Mouse (Mus musculus) MEL (cell line): Measurements from ENCODE around the gene Adgrb3. TPM values are rescaled to one million over a fixed set of nuclear protein-coding genes. Genes with fewer than 3 reads are reported as not detected.

Experiments
- DNase-seq: peaks from one replicate; pipeline ENCODE4 v3.0.0; 2011; ENCODE audit warnings: low read depth, low spot score
- H3K27ac ChIP-seq: 2 replicates; pipeline ENCODE4 v1.5.1; 2012; ENCODE audit warnings: low read depth, mild to moderate bottlenecking, control low read depth, low read length, moderate library complexity; ENCODE audit not compliant: control insufficient read depth
- H3K27me3 ChIP-seq, 2 experiments: fragments of 150-350 bp in 1 of 2; sonication (generic) in 1 of 2; 2 replicates each; pipeline ENCODE4 v1.6.1; 2012; ENCODE audit warnings: low read length in 2 of 2, mild to moderate bottlenecking in 2 of 2, improper control_type of control experiment in 1 of 2, moderate library complexity in 1 of 2; ENCODE audit not compliant: insufficient read depth in 2 of 2, control insufficient read depth in 1 of 2
- H3K36me3 ChIP-seq, 2 experiments: 2 replicates each; pipeline ENCODE4 v1.6.1; 2012 to 2014; ENCODE audit warnings: low read length in 2 of 2, improper control_type of control experiment in 1 of 2, inconsistent platforms in 1 of 2, mild to moderate bottlenecking in 1 of 2; ENCODE audit not compliant: insufficient read depth in 2 of 2, control insufficient read depth in 1 of 2
- H3K4me1 ChIP-seq, 2 experiments: fragments of 150-350 bp in 1 of 2; sonication (generic) in 1 of 2; 2 replicates each; pipeline ENCODE4 v1.6.1; 2012; ENCODE audit warnings: low read length in 2 of 2, improper control_type of control experiment in 1 of 2, mild to moderate bottlenecking in 1 of 2; ENCODE audit not compliant: insufficient read depth in 2 of 2, control insufficient read depth in 1 of 2
- H3K4me3 ChIP-seq, 2 experiments: fragments of 150-350 bp in 1 of 2; sonication (generic) in 1 of 2; 2 replicates each; pipeline ENCODE4 v1.5.1; 2012; ENCODE audit warnings: low read depth in 2 of 2, low read length in 2 of 2, mild to moderate bottlenecking in 2 of 2, moderate library complexity in 2 of 2, control low read depth in 1 of 2, improper control_type of control experiment in 1 of 2; ENCODE audit not compliant: control insufficient read depth in 1 of 2, insufficient read depth in 1 of 2
- H3K79me2 ChIP-seq: 2 replicates; pipeline ENCODE4 v1.6.1; 2012; ENCODE audit warnings: mild to moderate bottlenecking, low read length, moderate library complexity; ENCODE audit not compliant: control insufficient read depth, poor library complexity, insufficient read depth
- H3K9ac ChIP-seq: 2 replicates; pipeline ENCODE4 v1.6.1; 2012; ENCODE audit warnings: low read depth, mild to moderate bottlenecking, control low read depth, low read length, moderate library complexity; ENCODE audit not compliant: control insufficient read depth, poor library complexity, severe bottlenecking
- H3K9me3 ChIP-seq: fragments of 150-350 bp; sonication (generic); replicated peaks from 2 replicates; pipeline ENCODE4 v1.6.1; 2012; ENCODE audit warnings: mild to moderate bottlenecking, low read length, improper control_type of control experiment, moderate library complexity; ENCODE audit not compliant: insufficient read depth
- BHLHE40 ChIP-seq: IDR thresholded peaks from 2 replicates; pipeline ENCODE4 v1.6.1; 2012; ENCODE audit warnings: low read depth, mild to moderate bottlenecking, inconsistent platforms, low read length, improper control_type of control experiment, borderline replicate concordance
- CHD1 ChIP-seq: IDR thresholded peaks from 2 replicates; pipeline ENCODE4 v1.6.1; 2012; ENCODE audit warnings: low read depth, mild to moderate bottlenecking, inconsistent platforms, low read length, improper control_type of control experiment
- E2F4 ChIP-seq: IDR thresholded peaks from 2 replicates; pipeline ENCODE4 v1.6.1; 2011; ENCODE audit warnings: low read depth, low read length, improper control_type of control experiment, borderline replicate concordance
- ELF1 ChIP-seq: IDR thresholded peaks from 2 replicates; pipeline ENCODE4 v1.6.1; 2014; ENCODE audit warnings: low read depth, mild to moderate bottlenecking, inconsistent platforms, low read length, improper control_type of control experiment, moderate library complexity
- EP300 ChIP-seq, 2 experiments: IDR thresholded peaks; 2 replicates each; pipeline ENCODE4 v1.6.1; 2011; ENCODE audit warnings: improper control_type of control experiment in 2 of 2, low read length in 2 of 2, low read depth in 1 of 2, mild to moderate bottlenecking in 1 of 2
- ETS1 ChIP-seq: IDR thresholded peaks from 2 replicates; pipeline ENCODE4 v1.6.1; 2012; ENCODE audit warnings: low read depth, mild to moderate bottlenecking, inconsistent platforms, low read length, improper control_type of control experiment, moderate library complexity
- GATA1 ChIP-seq: IDR thresholded peaks from 2 replicates; pipeline ENCODE4 v1.6.1; 2011; ENCODE audit warnings: low read depth, low read length, improper control_type of control experiment
- JUND ChIP-seq: IDR thresholded peaks from 2 replicates; pipeline ENCODE4 v1.6.1; 2011; ENCODE audit warnings: low read depth, mild to moderate bottlenecking, improper control_type of control experiment, low read length
- MAFK ChIP-seq: IDR thresholded peaks from 2 replicates; pipeline ENCODE4 v1.6.1; 2011; ENCODE audit warnings: low read depth, mild to moderate bottlenecking, low read length, improper control_type of control experiment, borderline replicate concordance
- MAX ChIP-seq: IDR thresholded peaks from 2 replicates; pipeline ENCODE4 v1.6.1; 2011; ENCODE audit warnings: low read length, improper control_type of control experiment
- MAZ ChIP-seq: IDR thresholded peaks from 2 replicates; pipeline ENCODE4 v1.6.1; 2012; ENCODE audit warnings: low read depth, mild to moderate bottlenecking, inconsistent platforms, low read length, improper control_type of control experiment
- MYB ChIP-seq: IDR thresholded peaks from 2 replicates; pipeline ENCODE4 v1.6.1; 2011; ENCODE audit warnings: mild to moderate bottlenecking, low read depth, low read length, improper control_type of control experiment
- MYC ChIP-seq: IDR thresholded peaks from 2 replicates; pipeline ENCODE4 v1.6.1; 2011; ENCODE audit warnings: low read depth, mild to moderate bottlenecking, low read length, improper control_type of control experiment, moderate library complexity
- NELFE ChIP-seq: IDR thresholded peaks from 2 replicates; pipeline ENCODE4 v1.6.1; 2011; ENCODE audit warnings: low read depth, low read length, improper control_type of control experiment
- NRF1 ChIP-seq: IDR thresholded peaks from 2 replicates; pipeline ENCODE4 v1.6.1; 2014; ENCODE audit warnings: low read depth, mild to moderate bottlenecking, inconsistent platforms, low read length, improper control_type of control experiment, moderate library complexity; ENCODE audit not compliant: poor library complexity, insufficient read depth, severe bottlenecking
- POLR2A ChIP-seq, 2 experiments: IDR thresholded peaks; 2 replicates each; pipeline ENCODE4 v1.6.1; 2011 to 2012; ENCODE audit warnings: low read length in 2 of 2, mild to moderate bottlenecking in 2 of 2, control low read depth in 1 of 2, improper control_type of control experiment in 1 of 2, low read depth in 1 of 2, moderate library complexity in 1 of 2; ENCODE audit not compliant: control insufficient read depth in 1 of 2, insufficient read depth in 1 of 2, poor library complexity in 1 of 2
- POLR2AphosphoS2 ChIP-seq: IDR thresholded peaks from 2 replicates; pipeline ENCODE4 v1.6.1; 2011; ENCODE audit warnings: low read length, improper control_type of control experiment
- POLR2AphosphoS5 ChIP-seq: IDR thresholded peaks from 2 replicates; pipeline ENCODE4 v1.6.1; 2012; ENCODE audit warnings: low read depth, borderline replicate concordance, mild to moderate bottlenecking, inconsistent platforms, low read length, moderate library complexity, mixed read lengths
- RCOR1 ChIP-seq: IDR thresholded peaks from 2 replicates; pipeline ENCODE4 v1.6.1; 2012; ENCODE audit warnings: low read depth, mild to moderate bottlenecking, inconsistent platforms, low read length, improper control_type of control experiment
- SMC3 ChIP-seq: IDR thresholded peaks from 2 replicates; pipeline ENCODE4 v1.6.1; 2011; ENCODE audit warnings: low read depth, low read length, improper control_type of control experiment
- TCF12 ChIP-seq: IDR thresholded peaks from 2 replicates; pipeline ENCODE4 v1.6.1; 2014; ENCODE audit warnings: low read depth, mild to moderate bottlenecking, inconsistent platforms, low read length, improper control_type of control experiment, moderate library complexity
- UBTF ChIP-seq: IDR thresholded peaks from 2 replicates; pipeline ENCODE4 v1.6.1; 2012; ENCODE audit warnings: low read depth, mild to moderate bottlenecking, inconsistent platforms, low read length, improper control_type of control experiment, moderate library complexity, borderline replicate concordance; ENCODE audit not compliant: insufficient read depth
- ZC3H11A ChIP-seq: IDR thresholded peaks from 2 replicates; pipeline ENCODE4 v1.6.1; 2012; ENCODE audit warnings: low read depth, mild to moderate bottlenecking, inconsistent platforms, low read length, improper control_type of control experiment
- ZKSCAN1 ChIP-seq: IDR thresholded peaks from 2 replicates; pipeline ENCODE4 v1.6.1; 2012; ENCODE audit warnings: low read depth, mild to moderate bottlenecking, inconsistent platforms, low read length, improper control_type of control experiment, moderate library complexity
- ZMIZ1 ChIP-seq: IDR thresholded peaks from 2 replicates; pipeline ENCODE4 v1.6.1; 2012; ENCODE audit warnings: low read depth, mild to moderate bottlenecking, inconsistent platforms, low read length, improper control_type of control experiment, moderate library complexity
- ZNF384 ChIP-seq: IDR thresholded peaks from 2 replicates; pipeline ENCODE4 v1.6.1; 2012; ENCODE audit warnings: low read depth, mild to moderate bottlenecking, inconsistent platforms, low read length, improper control_type of control experiment
- polyA plus RNA-seq, 2 experiments: library from polyadenylated mRNA; stranded (reverse) in 1 of 2; unstranded in 1 of 2; fragments of >175 nt in 1 of 2; fragments of >200 nt in 1 of 2; gene quantifications; 2 replicates each; pipeline versions ENCODE4 v1.2.1 to v1.2.4; 2012; ENCODE audit warnings: low replicate concordance in 2 of 2, low read depth in 1 of 2; ENCODE audit not compliant: insufficient read length in 2 of 2, insufficient read depth in 1 of 2, missing spikeins in 1 of 2
- total RNA-seq: library from RNA; depleted of rRNA; stranded (reverse); fragments of 300-350 nt; gene quantifications from 2 replicates; pipeline ENCODE4 v1.2.3, GENCODE M21; 2012

Adgrb3 gene
- total and polyA plus RNA-seq, 3 experiments = not detected

- H3K79me2 ChIP-seq = no peaks in the 10 kb centered on the region
- no peaks in the 10 kb centered on the region for H3K9me3 ChIP-seq
- DNase-seq = no peak
- H3K27ac ChIP-seq = no peak overlapping the region
- TF ChIP-seq MAFK = no peak
- no peak for TF ChIP-seq BHLHE40
- TF ChIP-seq UBTF = no peak
- TF ChIP-seq E2F4 = no peak
- TF ChIP-seq POLR2AphosphoS5 = no peak
- TF ChIP-seq MAX = no peak
- TF ChIP-seq TCF12 = no peak
- TF ChIP-seq ELF1 = no peak
- no peak for TF ChIP-seq CHD1
- TF ChIP-seq GATA1 = no peak
- no peak for TF ChIP-seq POLR2AphosphoS2
- TF ChIP-seq ZKSCAN1 = no peak
- TF ChIP-seq MYB = no peak
- no peak for TF ChIP-seq NRF1
- no peak for TF ChIP-seq ETS1
- no peak for TF ChIP-seq MYC
- TF ChIP-seq POLR2A (IDR thresholded peaks at IDR 0.05; ENCODE audit: control insufficient read depth in 1 of 2, insufficient read depth in 1 of 2, low read depth in 1 of 2, low read length in 2 of 2, poor library complexity in 1 of 2) = no peak
- no peak for TF ChIP-seq EP300 (IDR thresholded peaks at IDR 0.05; ENCODE audit: low read depth in 1 of 2, low read length in 2 of 2)
- TF ChIP-seq, all 39 proteins: peak for 0
- Histone ChIP-seq H3K4me3 (no peak overlapping the region), H3K4me1 (no peaks in the 10 kb centered on the region), H3K27me3 (no peaks in the 10 kb centered on the region), H3K36me3 (no peaks in the 10 kb centered on the region), H3K9ac (no peak overlapping the region)
These were observed 394.0 kb downstream of the Adgrb3 start for GRCm38 (mm10) chr1:25435506-25435905.

- TF ChIP-seq EP300 (IDR thresholded peaks at IDR 0.05; ENCODE audit: low read depth in 1 of 2, low read length in 2 of 2) (no peak), ZKSCAN1 (no peak), ZMIZ1 (no peak), MAFK (no peak), MYC (no peak), SMC3 (no peak), RCOR1 (no peak), BHLHE40 (no peak), UBTF (no peak), JUND (no peak), ZNF384 (no peak), ELF1 (no peak), MAZ (no peak), ZC3H11A (no peak), NELFE (no peak), MYB (no peak), CHD1 (no peak)
- Histone ChIP-seq H3K27ac (no peak overlapping the region), H3K4me3 (no peak overlapping the region), H3K4me1 (no peaks in the 10 kb centered on the region), H3K9me3 (no peaks in the 10 kb centered on the region), H3K9ac (no peak overlapping the region), H3K79me2 (no peaks in the 10 kb centered on the region), H3K27me3 (no peaks in the 10 kb centered on the region), H3K36me3 (no peaks in the 10 kb centered on the region)
- no peak for DNase-seq
These were observed 399.2 kb downstream of the Adgrb3 start for GRCm38 (mm10) chr1:25430219-25430862.
